Comparison of ENCODE assay signal across 15 mouse cellular contexts in genomic region chr15:65193654-65194053, GRCm38 (mm10).
DNase-seq lines count a peak whose midpoint lies in the region; TF ChIP-seq lines count a peak whose summit lies in the region.
"Had no signal": no experiment of that assay in that cellular context is flagged by ENCODE, and none has a peak within 500 bp of the region (broad histone marks: within the 10 kb centered on the region; RNA-seq: fewer than 3 reads in every experiment).

No protein-coding gene starts in this region.

- H3K4me2 ChIP-seq in CH12.LX (ENCODE audit: insufficient read depth, low read depth, poor library complexity, severe bottlenecking), result no peak overlapping the region
- H3K4me2 ChIP-seq: heart, embryonic 13.5 days; limb, embryonic 13.5 days; neural tube, embryonic 13.5 days had no signal

- no peaks in the 10 kb centered on the region for H3K4me1 ChIP-seq in CH12.LX (ENCODE audit: control insufficient read depth in 1 of 2, insufficient read depth in 2 of 2)
- H3K4me1 ChIP-seq: heart, embryonic 13.5 days; hindbrain, embryonic 10.5 days; limb, embryonic 13.5 days; neural tube, embryonic 13.5 days had no signal

- H3K9me3 ChIP-seq in CH12.LX (replicated peaks; ENCODE audit: low read length), result no peaks in the 10 kb centered on the region
- H3K9me3 ChIP-seq: heart, embryonic 13.5 days; hindbrain, embryonic 10.5 days; limb, embryonic 13.5 days; neural tube, embryonic 13.5 days had no signal

- TF ChIP-seq POLR2A in CH12.LX (IDR thresholded peaks at IDR 0.05; ENCODE audit: low read depth, low read length), result no peak

- no peaks in the 10 kb centered on the region for H3K36me3 ChIP-seq in CH12.LX (replicated peaks in 1 of 2; ENCODE audit: control insufficient read depth in 1 of 2, insufficient read depth in 1 of 2, low read length in 1 of 2)
- H3K36me3 ChIP-seq: heart, embryonic 13.5 days; hindbrain, embryonic 10.5 days; limb, embryonic 13.5 days; neural tube, embryonic 13.5 days had no signal

- in situ Hi-C loops in CH12.LX (cut with MboI; ENCODE audit: low pct_ligation_motif_present, low pct_unique_long_range_greater_than_20kb, low sequenced_read_pairs), result no loop called here

- peak in 1 of 2 experiments; percentile 23; a peak in 1 of 4 replicates for TF ChIP-seq CTCF in CH12.LX (conservative IDR thresholded peaks at IDR 0.05 in 1 of 2, IDR thresholded peaks at IDR 0.05 in 1 of 2; ENCODE audit: low read depth in 2 of 2, low read length in 2 of 2)

- H3K9ac ChIP-seq in CH12.LX (ENCODE audit: insufficient read depth, low read depth), result no peak overlapping the region
- H3K9ac ChIP-seq: heart, embryonic 13.5 days; limb, embryonic 13.5 days; neural tube, embryonic 13.5 days had no signal

- H3K79me2 ChIP-seq in CH12.LX (replicated peaks; ENCODE audit: control insufficient read depth, extremely low read depth, insufficient read depth, poor library complexity, severe bottlenecking), result no peaks in the 10 kb centered on the region

- peak; percentile 6 to 20 for DNase-seq in cerebellum, postnatal 14 days
- DNase-seq in cerebellum, adult 11-12 months, result no peak
- peak; percentile 11 for DNase-seq in layer of hippocampus, adult 11-12 months (ENCODE audit: low spot score)
- no peak for DNase-seq in layer of hippocampus, postnatal 25 days (ENCODE audit: extremely low spot score in 1 of 2, low spot score in 1 of 2)
- DNase-seq in CH12.LX (ENCODE audit: extremely low read depth) (peak; percentile 19), ZHBTc4 (ENCODE audit: low read depth, low spot score) (peak; percentile 16), liver (no peak)
- DNase-seq in adrenal gland, adult 8-10 months, result no peak
- DNase-seq: adrenal gland, adult 2 months; cerebellum, postnatal 25 days; kidney, postnatal 36 days had no signal

- dilution Hi-C loops in CH12.LX (cut with MboI; ENCODE audit: extremely low pct_ligation_motif_present, extremely low pct_unique_long_range_greater_than_20kb, low sequenced_read_pairs), result no loop called here

- no peak overlapping the region for H3K4me3 ChIP-seq in CH12.LX (replicated peaks in 1 of 3; ENCODE audit: low read depth in 2 of 3, low read length in 2 of 3, poor library complexity in 1 of 3)
- H3K4me3 ChIP-seq: heart, embryonic 13.5 days; hindbrain, embryonic 10.5 days; limb, embryonic 13.5 days; neural tube, embryonic 13.5 days had no signal

- H3K27ac ChIP-seq in CH12.LX (ENCODE audit: insufficient read depth, low read depth), result no peak overlapping the region
- H3K27ac ChIP-seq: heart, embryonic 13.5 days; hindbrain, embryonic 10.5 days; limb, embryonic 13.5 days; neural tube, embryonic 13.5 days had no signal

- no peaks in the 10 kb centered on the region for H3K27me3 ChIP-seq in CH12.LX (replicated peaks)
- H3K27me3 ChIP-seq: heart, embryonic 13.5 days; limb, embryonic 13.5 days; neural tube, embryonic 13.5 days had no signal

- no peak for TF ChIP-seq EP300 in CH12.LX (IDR thresholded peaks at IDR 0.05; ENCODE audit: low read length)

- TF ChIP-seq RAD21 in CH12.LX (IDR thresholded peaks at IDR 0.05; ENCODE audit: low read depth, low read length), result peak; percentile 17

TF ChIP-seq in CH12.LX, 34 proteins besides CTCF, POLR2A, EP300 and RAD21:
- no peak for TF ChIP-seq BHLHE40 (IDR thresholded peaks at IDR 0.05; ENCODE audit: low read depth, low read length)
- TF ChIP-seq SMC3 (IDR thresholded peaks at IDR 0.05; ENCODE audit: low read depth, low read length), result 0 out of 2 replicates have a peak, but pooled peaks have one; percentile 5
- no peak for TF ChIP-seq MAZ (IDR thresholded peaks at IDR 0.05; ENCODE audit: low read depth, low read length)
- no peak for TF ChIP-seq ZNF384 (IDR thresholded peaks at IDR 0.05; ENCODE audit: low read depth, low read length)

Comparison
In these comparisons a context has a peak if more than half of its experiments do, and no peak if none do; other contexts are left out.
1. DNase-seq: peak in cerebellum, postnatal 14 days (2 of 2), layer of hippocampus, adult 11-12 months (single experiment), CH12.LX (single experiment) and ZHBTc4 (single experiment); none in cerebellum, adult 11-12 months (single experiment), layer of hippocampus, postnatal 25 days (0 of 2), liver (single experiment) and adrenal gland, adult 8-10 months (single experiment).